Mouse (Mus musculus): ENCODE data around the gene Wbp11.

GRCm38 (mm10) chr6:136815381-136815780 is 12.7 kb downstream of the Wbp11 start:
- TF ChIP-seq POLR2A (IDR thresholded peaks at IDR 0.05; ENCODE audit: borderline replicate concordance, insufficient read depth, low read length) (no peak), CTCF (IDR thresholded peaks at IDR 0.05; ENCODE audit: borderline replicate concordance, insufficient read depth, low read depth, low read length) (no peak)
